8 mouse cellular contexts compared by ENCODE assay signal in genomic region chr3:146812901-146813393, GRCm38 (mm10). TPM values are rescaled to one million over a fixed set of nuclear protein-coding genes. Genes with fewer than 3 reads are reported as not detected.
A peak's percentile ranks its signal among the peaks of the same experiment; 100 is the strongest.
DNase-seq lines count a peak whose midpoint lies in the region; ATAC-seq and TF ChIP-seq lines count a peak whose summit lies in the region.

TSS of gene Prkacb (minus strand) at chr3:146812990.

- under 1% methylated on average over 58 of the region's 60 CpGs for WGBS in cerebellum, adult 2 months
- 0% methylated on average over 38 of the region's 60 CpGs for WGBS in lung, embryonic 16.5 days

- H3K4me1 ChIP-seq in MEL (ENCODE audit: control insufficient read depth in 1 of 2, insufficient read depth in 2 of 2, low read length in 2 of 2): peaks cover 5% of the 10 kb centered on the region in 2 experiments
- no peaks in the 10 kb centered on the region; the same call in 1 of the 2 replicates for H3K4me1 ChIP-seq in cerebellum, adult 2 months (ENCODE audit: control insufficient read depth, insufficient read depth, low read length)
- peaks cover 7% of the 10 kb centered on the region for H3K4me1 ChIP-seq in lung, embryonic 16.5 days (replicated peaks; ENCODE audit: control insufficient read depth, insufficient read depth, low read length)

- H3K4me2 ChIP-seq in lung, embryonic 16.5 days (ENCODE audit: low read depth, low read length): peak within 1 kb of the TSS; percentile 88

- H3K36me3 ChIP-seq in MEL (ENCODE audit: control insufficient read depth in 1 of 2, insufficient read depth in 2 of 2, low read length in 2 of 2): peaks cover 0 to 14% of the 10 kb centered on the region in 2 experiments; a peak in 2 of 4 replicates
- H3K36me3 ChIP-seq in lung, embryonic 16.5 days (ENCODE audit: control insufficient read depth, insufficient read depth, low read length): no peaks in the 10 kb centered on the region

- ATAC-seq in hematopoietic stem cell, adult 5-6 weeks (replicated peaks in 1 of 2; ENCODE audit: insufficient read depth in 1 of 2, low FRiP score in 2 of 2, low TSS enrichment in 1 of 2, low read depth in 1 of 2, poor library complexity in 2 of 2, severe bottlenecking in 2 of 2): peak; percentile 67 to 85
- peak; percentile 98 for ATAC-seq in lung, embryonic 16.5 days (ENCODE audit: low read depth)

- H3K79me2 ChIP-seq in MEL (ENCODE audit: control insufficient read depth, insufficient read depth, low read length, poor library complexity): peaks cover 13% of the 10 kb centered on the region

- no peak for TF ChIP-seq EP300 in MEL (IDR thresholded peaks at IDR 0.05; ENCODE audit: low read depth in 1 of 2, low read length in 2 of 2)

- no peak for TF ChIP-seq RAD21 in MEL (IDR thresholded peaks at IDR 0.05; ENCODE audit: low read depth, low read length)

- H3K27me3 ChIP-seq in MEL (ENCODE audit: control insufficient read depth in 1 of 2, insufficient read depth in 2 of 2, low read length in 2 of 2): no peaks in the 10 kb centered on the region
- no peaks in the 10 kb centered on the region for H3K27me3 ChIP-seq in cerebellum, adult 2 months (ENCODE audit: control insufficient read depth, insufficient read depth, low read length)
- H3K27me3 ChIP-seq in lung, embryonic 16.5 days (ENCODE audit: control insufficient read depth, insufficient read depth, low read depth, low read length): no peaks in the 10 kb centered on the region

- TF ChIP-seq POLR2A in MEL (IDR thresholded peaks at IDR 0.05; ENCODE audit: control insufficient read depth in 1 of 2, insufficient read depth in 1 of 2, low read depth in 1 of 2, low read length in 2 of 2, poor library complexity in 1 of 2): peak; percentile 41 to 73; a peak in 1 of 4 replicates
- no peak; the same call in 1 of the 2 replicates for TF ChIP-seq POLR2A in cerebellum, adult 2 months (IDR thresholded peaks at IDR 0.05; ENCODE audit: borderline replicate concordance, insufficient read depth, low read length)

- TF ChIP-seq CTCF in MEL (IDR thresholded peaks at IDR 0.05 in 2 of 3, conservative IDR thresholded peaks at IDR 0.05 in 1 of 3; ENCODE audit: control insufficient read depth in 1 of 3, insufficient read depth in 1 of 3, low read depth in 2 of 3, low read length in 3 of 3, poor library complexity in 1 of 3, severe bottlenecking in 1 of 3): no peak
- no peak for TF ChIP-seq CTCF in cerebellum, adult 2 months (IDR thresholded peaks at IDR 0.05; ENCODE audit: borderline replicate concordance, insufficient read depth, low read depth, low read length)

- peak within 1 kb of the TSS; percentile 89 for H3K9ac ChIP-seq in MEL (ENCODE audit: control insufficient read depth, low read depth, low read length, poor library complexity, severe bottlenecking)
- H3K9ac ChIP-seq in lung, embryonic 16.5 days (ENCODE audit: low read length): peak within 1 kb of the TSS; percentile 89

- DNase-seq in MEL (ENCODE audit: low read depth, low spot score): peak; percentile 89
- peak; percentile 91 to 96 for DNase-seq in cerebellum, adult 2 months
- peak; percentile 86 for DNase-seq in forelimb bud, embryonic 11.5 days (ENCODE audit: low read depth, low spot score)
- DNase-seq in layer of hippocampus, adult 9-10 months (ENCODE audit: low spot score): peak; percentile 71
- peak; percentile 87 for DNase-seq in ovary, postnatal 10 days (ENCODE audit: low spot score)
- peak; percentile 84 to 90 for DNase-seq in thymus, postnatal 10 days (ENCODE audit: low spot score in 2 of 2)

- H3K4me3 ChIP-seq in MEL (ENCODE audit: control insufficient read depth in 1 of 2, insufficient read depth in 1 of 2, low read depth in 2 of 2, low read length in 2 of 2): peak within 1 kb of the TSS; percentile 91 to 95
- peak within 1 kb of the TSS; percentile 79 for H3K4me3 ChIP-seq in cerebellum, adult 2 months (replicated peaks; ENCODE audit: insufficient read depth, low read depth, low read length)
- peak within 1 kb of the TSS; percentile 80 for H3K4me3 ChIP-seq in lung, embryonic 16.5 days (ENCODE audit: low read length)

- no peaks in the 10 kb centered on the region for H3K9me3 ChIP-seq in MEL (replicated peaks; ENCODE audit: insufficient read depth, low read length)
- H3K9me3 ChIP-seq in lung, embryonic 16.5 days (ENCODE audit: control insufficient read depth, low read length): no peaks in the 10 kb centered on the region

- H3K27ac ChIP-seq in MEL (ENCODE audit: control insufficient read depth, low read depth, low read length): peak within 1 kb of the TSS; percentile 77
- peak within 1 kb of the TSS; percentile 92 for H3K27ac ChIP-seq in cerebellum, adult 2 months (ENCODE audit: insufficient read depth, low read length)
- peak within 1 kb of the TSS; percentile 95 for H3K27ac ChIP-seq in lung, embryonic 16.5 days (ENCODE audit: low read length)

TF ChIP-seq in MEL, 35 proteins besides CTCF, POLR2A, EP300 and RAD21:
- 0 out of 2 replicates have a peak, but pooled peaks have one; percentile 12 for TF ChIP-seq UBTF (IDR thresholded peaks at IDR 0.05; ENCODE audit: borderline replicate concordance, insufficient read depth, low read depth, low read length)
- peak; percentile 64; the same call in 1 of the 2 replicates for TF ChIP-seq MAZ (IDR thresholded peaks at IDR 0.05; ENCODE audit: low read depth, low read length)
- TF ChIP-seq MYC (IDR thresholded peaks at IDR 0.05; ENCODE audit: low read depth, low read length): no peak
- TF ChIP-seq ZMIZ1 (IDR thresholded peaks at IDR 0.05; ENCODE audit: low read depth, low read length): peak; percentile 31; the same call in 1 of the 2 replicates
- no peak for TF ChIP-seq GATA1 (IDR thresholded peaks at IDR 0.05; ENCODE audit: low read depth, low read length)
- TF ChIP-seq USF1 (IDR thresholded peaks at IDR 0.05; ENCODE audit: low read depth, low read length): no peak
- TF ChIP-seq MXI1 (IDR thresholded peaks at IDR 0.05; ENCODE audit: low read depth, low read length): peak; percentile 15; the same call in 1 of the 2 replicates
- TF ChIP-seq NELFE (IDR thresholded peaks at IDR 0.05; ENCODE audit: low read depth, low read length): peak; percentile 62
- peak; percentile 86 for TF ChIP-seq HCFC1 (IDR thresholded peaks at IDR 0.05; ENCODE audit: low read depth, low read length)
- no peak for TF ChIP-seq BHLHE40 (IDR thresholded peaks at IDR 0.05; ENCODE audit: borderline replicate concordance, low read depth, low read length)
- TF ChIP-seq KAT2A (conservative IDR thresholded peaks at IDR 0.05; ENCODE audit: low read depth, low read length): peak; percentile 47; the same call in 1 of the 2 replicates
- peak; percentile 39; the same call in 1 of the 2 replicates for TF ChIP-seq TBP (IDR thresholded peaks at IDR 0.05; ENCODE audit: low read depth, low read length)
- TF ChIP-seq MYB (IDR thresholded peaks at IDR 0.05; ENCODE audit: low read depth, low read length): no peak
- no peak for TF ChIP-seq JUND (IDR thresholded peaks at IDR 0.05; ENCODE audit: low read depth, low read length)
- peak; percentile 66; the same call in 1 of the 2 replicates for TF ChIP-seq SIN3A (IDR thresholded peaks at IDR 0.05; ENCODE audit: low read length)
- TF ChIP-seq POLR2AphosphoS2 (IDR thresholded peaks at IDR 0.05; ENCODE audit: low read length): no peak
- no peak for TF ChIP-seq ZNF384 (IDR thresholded peaks at IDR 0.05; ENCODE audit: low read depth, low read length)
- TF ChIP-seq POLR2AphosphoS5 (IDR thresholded peaks at IDR 0.05; ENCODE audit: borderline replicate concordance, low read depth, low read length): no peak
- no peak for TF ChIP-seq ZKSCAN1 (IDR thresholded peaks at IDR 0.05; ENCODE audit: low read depth, low read length)
- no peak for TF ChIP-seq RCOR1 (IDR thresholded peaks at IDR 0.05; ENCODE audit: low read depth, low read length)
- TF ChIP-seq CHD2 (IDR thresholded peaks at IDR 0.05; ENCODE audit: low read length): no peak
- no peak for TF ChIP-seq TAL1 (IDR thresholded peaks at IDR 0.05; ENCODE audit: low read length)
- no peak for TF ChIP-seq CHD1 (IDR thresholded peaks at IDR 0.05; ENCODE audit: low read depth, low read length)
- no peak for TF ChIP-seq MAFK (IDR thresholded peaks at IDR 0.05; ENCODE audit: borderline replicate concordance, low read depth, low read length)
- no peak for TF ChIP-seq GABPA (IDR thresholded peaks at IDR 0.05; ENCODE audit: low read depth, low read length)
- peak; percentile 53; the same call in 1 of the 2 replicates for TF ChIP-seq ELF1 (IDR thresholded peaks at IDR 0.05; ENCODE audit: low read depth, low read length)
- no peak for TF ChIP-seq SMC3 (IDR thresholded peaks at IDR 0.05; ENCODE audit: low read depth, low read length)
- TF ChIP-seq TCF12 (IDR thresholded peaks at IDR 0.05; ENCODE audit: low read depth, low read length): peak; percentile 16; the same call in 1 of the 2 replicates

RNA-seq across cellular contexts. Expression of gene Prkacb, which starts in this region (rescaled TPM):
- total RNA-seq in MEL (2012; rRNA removed): 15.5 and 16.5 TPM in 2 replicates
- 10 to 100 TPM; 31.8 to 55.6 TPM for polyA plus RNA-seq in MEL (2012; ENCODE audit: insufficient read depth in 1 of 2, insufficient read length in 2 of 2, low read depth in 1 of 2, low replicate concordance in 2 of 2, missing spikeins in 1 of 2)
- polyA plus RNA-seq in cerebellum, adult 2 months (2012; rRNA removed): 166 and 172 TPM in 2 replicates
- total RNA-seq in hematopoietic stem cell, adult 5-6 weeks (2017): 133 and 147 TPM in 2 replicates
- polyA plus RNA-seq in lung, embryonic 16.5 days (2015; fragmentation: Nextera tagmentation; extraction: Ambion mirVana): 56.4 and 61.9 TPM in 2 replicates

Comparison
In these comparisons a context has a peak if more than half of its experiments do, and no peak if none do; other contexts are left out.
1. Peak in every context shown above with its lines: DNase-seq, ATAC-seq, H3K4me3 ChIP-seq and H3K27ac ChIP-seq.